Mouse (Mus musculus): ENCODE results near the gene Gm14698. TPM values are rescaled to one million over a fixed set of nuclear protein-coding genes. Genes with fewer than 3 reads are reported as not detected.
"Not testable (repeated sequence)": the region's sequence is repeated elsewhere in the genome, so short reads cannot be mapped to it uniquely, and the experiment has no call there.

Gene Gm14698
- total RNA-seq (2021) (1 to 10 TPM in 1 of 2 experiments, under 1 TPM in 1; 0.55 to 2.1 TPM), polyA plus RNA-seq (2012; rRNA removed) (0.03 TPM in 1 of 2 replicates, not detected in the other)
- long read RNA-seq, full-length matches to known transcripts, result 4 of 4 reads
- long read RNA-seq, partial matches to known transcripts, result 0 of 4 reads
- long read RNA-seq, other reads (novel, unspliced or antisense), result 0 of 4 reads

DNA sequence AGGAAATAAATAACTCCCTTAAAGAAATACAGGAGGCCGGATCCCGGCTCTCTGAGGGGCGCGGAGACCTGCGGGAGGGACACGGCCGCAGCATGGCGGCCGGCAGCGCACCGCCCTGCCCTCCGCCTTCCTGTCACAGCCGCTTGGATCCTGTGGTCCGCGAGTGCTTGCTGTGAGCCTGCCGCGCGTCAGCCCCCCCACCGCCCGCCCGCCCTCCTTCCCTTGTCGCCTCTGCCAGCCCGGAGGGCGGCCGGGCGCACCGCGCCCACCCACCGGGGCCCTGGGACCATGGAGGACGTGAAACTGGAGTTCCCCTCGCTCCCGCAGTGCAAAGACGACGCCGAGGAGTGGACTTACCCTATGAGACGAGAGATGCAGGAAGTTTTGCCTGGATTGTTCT lies at the start of gene Gm14698:
Gene Gm14698, plus strand, starts transcription at position 35 of the 400 bp plus-strand sequence.
- DNase-seq, result peak; percentile 4

DNA sequence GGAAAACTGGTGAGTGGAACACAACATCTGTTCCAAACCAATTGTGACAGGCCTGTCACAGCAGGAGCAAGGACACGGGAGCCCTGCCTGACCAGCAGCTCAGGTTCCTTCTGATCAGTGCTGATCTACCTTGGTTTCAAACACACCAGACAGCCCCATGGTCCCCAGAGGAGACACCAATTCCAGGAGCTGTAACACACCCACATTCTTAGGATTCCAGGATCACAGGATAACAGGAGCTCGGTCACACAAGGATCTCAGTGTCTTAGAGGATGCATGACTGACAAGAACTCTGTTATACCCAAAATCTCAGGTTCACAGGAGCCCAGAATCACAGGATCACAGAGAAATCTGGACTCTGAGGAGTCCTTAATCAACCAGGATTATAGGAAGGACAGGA lies 444 bp upstream of the Gm14698 start:
- DNase-seq, result not testable (repeated sequence)

DNA sequence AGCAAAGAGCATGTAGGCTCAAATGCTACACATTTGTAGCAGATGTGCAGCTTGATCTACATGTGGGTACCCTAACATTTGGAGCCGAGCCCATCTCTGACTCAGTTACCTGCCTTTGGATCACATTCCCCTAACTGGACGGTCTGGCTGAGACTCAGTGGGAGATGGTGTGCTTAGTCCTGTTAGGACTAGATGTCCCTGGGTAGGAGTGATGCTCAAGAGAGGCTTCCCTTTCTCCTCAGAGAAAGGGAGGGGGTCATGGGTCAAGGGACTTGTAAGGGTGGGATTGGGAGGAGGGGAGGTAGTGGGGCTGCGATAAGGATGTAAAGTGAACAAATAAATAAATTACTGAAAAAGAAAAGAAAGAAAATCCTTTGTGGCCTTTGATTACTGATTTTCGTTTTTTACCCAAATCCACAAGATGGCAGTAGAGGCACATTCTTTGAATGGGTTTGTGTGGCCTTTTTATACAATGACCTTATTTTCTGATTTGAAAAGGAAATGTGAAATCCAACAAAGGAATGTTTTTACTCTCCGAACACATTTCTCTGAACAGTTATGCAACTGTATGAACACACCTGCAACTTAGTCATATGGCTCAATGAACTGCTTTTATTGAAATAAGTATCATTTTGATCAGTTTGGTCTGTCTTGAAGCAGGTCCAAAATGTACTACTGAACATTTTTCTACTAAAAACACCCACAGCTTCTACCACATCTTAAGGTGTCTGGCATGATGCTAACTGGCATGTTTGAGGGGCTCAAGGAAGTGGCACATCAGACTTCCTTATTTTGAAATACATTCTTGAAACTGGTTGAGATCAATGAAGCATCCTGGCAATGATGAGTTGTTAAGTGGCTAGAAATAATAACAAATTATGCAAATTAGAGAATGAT lies 18.9 kb downstream of the Gm14698 start:
- no peak for DNase-seq

DNA sequence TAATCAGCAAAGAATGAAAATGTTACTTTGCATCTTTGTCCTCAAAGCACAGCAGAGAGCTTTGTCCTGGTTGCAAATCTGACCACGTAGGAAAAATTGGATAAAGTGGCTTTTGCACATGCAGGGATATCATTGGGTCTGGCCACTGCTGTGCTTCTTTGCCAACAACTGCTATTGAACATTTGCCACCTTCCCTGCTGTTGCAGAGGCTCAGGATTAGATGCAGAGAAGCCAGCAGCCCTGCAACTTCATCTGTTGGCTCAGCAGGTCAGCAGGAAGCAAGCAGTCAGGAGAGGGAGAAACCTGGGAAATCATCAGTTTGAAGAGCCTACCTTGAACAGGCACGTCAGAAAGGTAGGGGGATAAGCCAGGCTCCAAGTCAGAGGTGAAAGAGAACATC lies 44.3 kb downstream of the Gm14698 start:
- DNase-seq, result no peak

Other genes with a start within 250 kb of the Gm14698 start
- gene Fmr1, start 142.6 kb upstream of the Gm14698 start, total RNA-seq (2021), result 10 to 100 TPM; 37.6 to 40.5 TPM
- gene Fmr1, start 142.6 kb upstream of the Gm14698 start, polyA plus RNA-seq (2012; rRNA removed), result 1.0 and 4.7 TPM in 2 replicates
- 1 to 10 TPM in 1 of 2 experiments, not detected in 1; 2.1 TPM for gene Fmr1nb, start 59.3 kb upstream of the Gm14698 start, total RNA-seq (2021)
- gene Fmr1nb, start 59.3 kb upstream of the Gm14698 start, polyA plus RNA-seq (2012; rRNA removed), result not detected in 2 replicates
- gene Gm6812, start 72.0 kb downstream of the Gm14698 start, total RNA-seq (2021), result not detected
- not detected in 2 replicates for gene Gm6812, start 72.0 kb downstream of the Gm14698 start, polyA plus RNA-seq (2012; rRNA removed)